Mouse (Mus musculus) spleen, postnatal 10 days (tissue): Measurements from ENCODE around the gene Hist2h2aa2.
A peak's percentile ranks its signal among the peaks of the same experiment; 100 is the strongest.
"Not testable (repeated sequence)": the region's sequence is repeated elsewhere in the genome, so short reads cannot be mapped to it uniquely, and the experiment has no call there.

Experiments
- DNase-seq, 2 experiments: peaks; one replicate each; pipeline ENCODE4 v3.0.0; 2021 to 2022; ENCODE audit warnings: low spot score in 2 of 2

Hist2h2aa2 gene

DNA sequence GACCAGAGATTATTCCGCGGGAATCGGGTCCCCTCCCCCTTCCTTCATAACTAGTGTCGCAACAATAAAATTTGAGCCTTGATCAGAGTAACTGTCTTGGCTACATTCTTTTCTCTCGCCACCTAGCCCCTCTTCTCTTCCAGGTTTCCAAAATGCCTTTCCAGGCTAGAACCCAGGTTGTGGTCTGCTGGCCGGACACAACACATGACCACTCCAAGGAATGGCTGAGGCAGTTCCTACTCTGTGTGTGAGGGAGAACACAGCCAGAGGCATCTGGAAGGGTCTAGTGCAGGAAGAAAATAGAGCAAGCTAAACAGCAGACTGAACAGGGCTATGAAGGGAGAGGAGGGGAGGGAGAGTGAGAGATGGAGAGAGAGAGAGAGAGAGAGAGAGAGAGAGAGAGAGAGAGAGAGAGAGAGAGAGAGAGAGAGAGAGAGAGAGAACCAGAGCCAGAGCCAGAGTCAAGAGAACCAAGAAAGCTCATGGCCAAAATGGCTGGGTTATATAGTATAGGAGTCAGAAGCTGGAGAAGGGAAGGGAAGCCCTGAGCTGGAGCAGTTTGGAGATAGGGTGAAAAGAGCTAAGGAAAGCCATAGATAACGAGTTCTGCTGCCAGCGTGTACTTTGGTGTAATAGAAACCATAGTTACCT lies 41.4 kb downstream of the Hist2h2aa2 start:
- DNase-seq, result not testable (repeated sequence)

DNA sequence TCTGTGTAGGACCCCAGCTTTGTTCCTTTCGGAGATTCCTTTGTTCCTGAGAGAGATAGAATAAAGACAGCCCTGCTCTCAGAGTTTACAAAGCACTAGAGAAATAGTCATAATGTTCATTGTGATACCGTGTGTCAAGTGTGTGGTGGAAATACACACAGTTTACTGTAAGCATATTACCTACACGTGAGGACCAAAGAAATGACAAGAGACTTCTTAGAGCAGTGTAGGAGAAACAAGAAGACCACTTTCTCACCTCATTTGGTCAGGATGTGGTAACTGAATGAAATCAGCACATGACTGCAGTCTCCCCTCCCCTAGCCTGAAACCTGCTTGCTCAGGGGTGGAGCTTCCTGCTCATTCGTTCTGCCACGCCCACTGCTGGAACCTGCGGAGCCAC lies 41.9 kb downstream of the Hist2h2aa2 start:
- no peak for DNase-seq

DNA sequence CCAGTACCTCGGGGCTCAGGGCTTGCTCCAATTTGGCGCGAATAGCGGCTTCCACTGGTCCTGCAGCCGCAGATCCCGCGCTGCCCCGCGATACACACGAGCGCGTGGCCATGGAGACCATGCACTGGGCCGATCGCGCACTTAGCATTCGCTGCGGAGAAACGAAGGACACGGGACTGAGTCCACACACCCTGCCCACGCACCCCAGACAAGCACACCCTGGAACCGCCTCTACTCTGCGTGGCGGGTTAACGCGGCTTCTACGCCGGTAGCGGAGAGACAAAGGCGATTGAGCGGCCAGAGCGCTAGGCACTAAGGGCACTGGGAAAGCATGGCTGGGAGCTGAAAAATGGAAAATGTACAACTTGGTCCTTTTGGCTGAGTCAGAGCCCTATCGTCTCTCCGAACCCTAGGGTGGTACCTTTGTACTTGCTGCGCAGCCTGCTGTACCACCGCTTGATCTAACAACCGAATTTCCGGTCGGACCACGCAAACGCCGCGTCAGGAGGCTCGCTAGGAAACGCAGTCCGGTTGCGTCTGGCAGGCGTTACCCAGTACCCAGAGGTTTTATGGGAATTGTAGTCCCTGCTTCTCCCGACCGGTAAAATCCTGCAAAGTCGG lies 42.8 kb downstream of the Hist2h2aa2 start:
- peak; percentile 72 to 86 for DNase-seq

DNA sequence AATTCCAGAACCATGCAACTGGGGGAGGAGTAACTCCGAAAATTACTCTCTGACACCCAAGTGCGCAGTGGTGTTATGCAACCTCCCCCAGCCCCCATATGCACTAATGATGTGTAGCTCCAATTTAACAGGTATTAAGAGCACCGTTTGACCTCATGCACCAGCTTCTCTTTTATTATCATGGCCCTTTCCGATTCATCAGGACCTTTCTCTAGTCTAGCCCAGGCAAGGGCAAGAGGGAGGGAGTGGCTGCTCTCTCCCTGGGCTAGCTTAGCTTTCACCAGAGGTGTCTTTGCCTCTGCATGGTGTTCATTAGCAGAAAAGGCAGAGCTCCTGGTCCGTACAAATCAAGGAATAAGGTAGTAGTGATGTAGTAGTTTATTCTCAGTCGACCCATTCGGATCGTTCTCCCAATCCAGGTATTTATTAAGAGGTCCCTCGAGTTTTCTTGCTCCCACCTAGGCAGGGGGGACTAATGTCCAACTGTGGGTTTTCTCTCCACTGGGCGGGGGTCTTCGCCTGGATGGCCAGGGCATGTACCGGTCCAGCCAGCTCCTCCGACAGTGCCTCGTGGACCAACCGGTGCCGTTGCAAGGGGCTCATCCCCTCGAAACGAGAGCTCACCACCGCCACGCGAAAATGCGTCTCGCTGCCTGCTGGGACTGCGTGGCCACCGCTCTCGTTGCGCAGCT lies 43.5 kb downstream of the Hist2h2aa2 start:
- DNase-seq, result peak in 1 of 2 experiments; percentile 29

DNA sequence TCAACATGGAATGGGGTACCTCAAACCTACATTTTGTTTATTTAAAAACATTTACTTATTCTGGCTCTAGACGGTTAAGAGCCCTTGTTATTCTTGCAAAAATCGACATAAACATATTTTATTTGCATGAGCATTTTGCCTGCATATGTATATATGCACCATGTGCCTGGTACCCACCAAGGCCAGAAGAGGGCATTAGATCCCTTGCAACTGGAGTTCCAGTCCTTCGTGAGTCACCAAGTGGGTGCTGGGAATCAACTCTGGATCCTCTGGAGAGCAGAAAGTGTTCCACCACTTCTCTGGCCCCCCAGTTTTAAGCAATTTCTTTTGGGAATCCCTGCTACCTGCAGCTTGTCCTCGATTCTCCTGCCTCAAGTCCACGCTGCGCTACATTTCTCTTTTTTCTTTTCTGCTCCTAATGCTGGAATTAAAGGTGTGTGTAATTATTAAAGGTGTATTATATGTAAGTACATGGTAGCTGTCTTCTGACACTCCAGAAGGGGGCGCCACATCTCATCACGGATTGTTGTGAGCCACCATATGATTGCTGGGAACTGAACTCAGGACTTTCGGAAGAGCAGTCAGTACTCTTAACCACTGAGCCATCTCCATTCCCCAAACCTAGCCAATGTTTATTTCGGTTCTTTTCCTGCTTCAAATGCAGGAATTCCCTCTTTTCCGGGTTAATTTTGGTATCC lies 44.3 kb downstream of the Hist2h2aa2 start:
- no peak for DNase-seq

DNA sequence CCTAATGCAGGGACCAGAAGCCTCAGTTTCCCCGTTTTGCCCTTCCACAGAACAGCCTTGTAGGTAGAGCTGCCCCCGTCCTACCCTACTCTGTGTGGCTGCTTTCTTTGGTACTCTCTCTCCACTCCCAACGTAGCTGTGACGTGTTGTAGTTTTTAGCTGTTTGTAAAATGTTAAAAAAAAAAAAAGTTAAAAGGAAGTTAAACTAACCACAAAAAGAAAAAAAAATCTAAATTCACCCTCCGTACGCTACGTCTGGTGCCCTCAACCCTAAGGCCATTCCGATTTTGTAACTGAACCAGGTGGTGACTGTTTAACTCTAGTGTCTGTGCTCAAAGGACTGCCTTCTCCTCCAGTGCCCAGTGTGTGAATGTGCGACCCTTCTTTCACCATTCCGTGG lies 45.1 kb downstream of the Hist2h2aa2 start:
- no peak for DNase-seq

DNA sequence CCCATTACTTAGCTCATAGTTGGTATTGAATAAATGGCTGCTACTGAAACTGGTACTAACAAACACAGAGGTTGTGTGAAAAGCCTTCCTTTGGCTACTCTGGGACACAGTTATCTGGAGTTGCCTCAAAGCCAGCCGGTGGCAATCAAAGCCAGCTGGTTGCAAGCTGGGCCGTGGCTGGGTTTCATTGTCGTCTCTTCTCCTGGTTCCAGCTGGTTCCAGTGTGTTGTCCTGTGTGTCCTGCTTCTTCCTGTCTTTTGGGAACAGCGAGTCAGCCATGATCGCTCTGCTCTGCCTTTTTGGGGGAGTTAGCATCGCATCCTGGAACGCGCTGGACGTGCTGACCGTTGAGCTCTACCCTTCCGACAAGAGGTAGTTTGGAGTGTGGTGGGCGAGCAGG lies 47.1 kb downstream of the Hist2h2aa2 start:
- DNase-seq, result no peak
